Mouse (Mus musculus) inflammation-experienced regulatory T-cells, adult 6 months (primary cell): ENCODE results near the gene Pithd1. TPM values are rescaled to one million over a fixed set of nuclear protein-coding genes. Genes with fewer than 3 reads are reported as not detected.

Experiments
- ATAC-seq: one replicate; pipeline ENCODE4 v1.8.0; 2017
- polyA plus RNA-seq, 3 experiments: library from polyadenylated mRNA; unstranded; fragments of 100-300 nt; shearing (Covaris generic); gene quantifications; one replicate each; pipeline ENCODE4 v1.2.1; 2017

Pithd1 gene
- polyA plus RNA-seq, 3 experiments from 2014 or later, result 8.3 to 16.7 (median 9.8) TPM

DNA sequence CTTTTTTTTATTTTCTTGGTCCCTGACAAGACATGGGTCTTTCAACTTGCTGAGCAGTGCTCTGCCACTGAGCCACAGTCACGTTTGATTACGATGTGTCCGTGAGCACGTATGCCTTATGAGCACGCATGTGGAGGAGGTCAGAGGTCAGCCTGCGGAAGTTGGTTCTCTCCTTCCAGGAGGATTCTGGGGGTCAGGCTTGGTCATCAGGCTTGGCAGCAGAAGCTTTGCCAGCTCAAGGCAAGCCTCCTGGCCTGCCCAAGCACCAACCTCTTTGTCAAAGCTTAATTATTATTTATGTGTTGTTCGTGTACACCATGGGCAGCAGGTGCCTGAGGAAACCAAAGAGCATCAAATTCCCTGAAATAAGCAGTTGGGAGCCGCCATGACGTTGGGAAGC lies 58.7 kb downstream of the Pithd1 start:
- ATAC-seq, result no peak

DNA sequence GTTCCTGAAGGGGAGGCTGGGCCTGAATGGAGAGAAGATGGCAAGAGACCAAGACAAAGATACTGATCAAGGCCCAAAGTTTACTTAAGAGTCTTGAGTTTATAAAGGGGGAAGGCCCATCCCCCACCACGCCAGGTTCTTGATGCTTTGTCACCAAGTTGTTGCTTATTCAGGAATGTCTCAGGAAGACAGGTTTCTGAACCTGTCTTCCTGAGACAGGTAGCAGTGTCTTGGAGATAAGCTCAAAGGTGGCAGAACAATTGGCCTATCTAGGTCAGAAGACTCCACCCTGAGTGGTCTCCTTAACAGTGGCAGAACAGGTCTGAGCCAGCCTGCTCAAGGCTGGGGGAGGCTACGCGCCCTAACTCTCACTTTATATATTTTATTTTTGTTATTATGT lies 60.2 kb downstream of the Pithd1 start:
- no peak for ATAC-seq

DNA sequence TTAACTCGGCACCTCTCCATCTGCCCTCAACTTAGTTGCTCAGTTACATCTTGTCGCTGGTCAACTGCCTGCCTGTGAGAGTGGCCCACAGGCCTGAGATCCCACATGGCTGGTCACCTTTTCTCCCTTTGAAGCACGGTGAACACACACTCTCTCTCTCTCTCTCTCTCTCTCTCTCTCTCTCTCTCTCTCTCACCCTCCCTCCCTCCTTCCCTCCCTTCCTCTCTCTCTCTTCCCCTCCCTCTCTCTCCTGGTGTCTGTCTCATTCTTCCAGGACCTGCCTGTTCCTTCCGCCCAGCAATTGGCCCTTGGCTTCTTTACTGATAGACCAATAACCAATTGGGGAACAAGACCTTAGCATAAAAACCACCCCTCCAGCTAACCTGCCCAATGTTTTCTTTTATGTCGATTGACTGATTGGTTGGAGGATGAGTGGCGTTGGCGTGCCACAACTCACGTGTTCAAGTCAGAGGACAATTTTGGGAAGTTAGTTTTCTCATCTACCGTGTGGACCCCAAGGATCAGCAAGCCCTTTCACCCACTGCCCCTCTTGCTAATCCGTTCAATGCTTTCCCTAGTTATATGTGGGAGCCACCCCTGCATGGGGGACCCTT lies 60.8 kb downstream of the Pithd1 start:
- ATAC-seq, result no peak

Other genes with a start within 250 kb of the Pithd1 start
- not detected for gene Myom3, start 227.5 kb downstream of the Pithd1 start, polyA plus RNA-seq
- 100 to 1,000 TPM; 184 to 209 (median 207) TPM for gene Srsf10, start 131.5 kb downstream of the Pithd1 start, polyA plus RNA-seq
- 100 to 1,000 TPM; 177 to 235 (median 211) TPM for gene Pnrc2, start 113.4 kb downstream of the Pithd1 start, polyA plus RNA-seq
- 1 to 10 TPM; 1.9 to 8.0 (median 7.0) TPM for gene Cnr2, start 91.9 kb downstream of the Pithd1 start, polyA plus RNA-seq
- gene Fuca1, start 66.5 kb downstream of the Pithd1 start, polyA plus RNA-seq, result 100 to 1,000 TPM in 1 of 3 experiments, 10 to 100 TPM in 2; 81.7 to 101 (median 98.9) TPM
- 10 to 100 TPM; 70.5 to 83.4 (median 77.2) TPM for gene Hmgcl, start 40.8 kb downstream of the Pithd1 start, polyA plus RNA-seq
- 10 to 100 TPM; 14.2 to 26.3 (median 19.0) TPM for gene Gale, start 23.5 kb downstream of the Pithd1 start, polyA plus RNA-seq
- gene Lypla2, start 14.6 kb downstream of the Pithd1 start, polyA plus RNA-seq, result 10 to 100 TPM; 61.2 to 78.8 (median 65.5) TPM
- gene Eloa, start 34.5 kb upstream of the Pithd1 start, polyA plus RNA-seq, result 10 to 100 TPM; 47.2 to 77.0 (median 56.2) TPM
- 1,000 to 10,000 TPM in 2 of 3 experiments, 100 to 1,000 TPM in 1; 855 to 1,337 (median 1,209) TPM for gene Rpl11, start 66.2 kb upstream of the Pithd1 start, polyA plus RNA-seq
- gene Id3, start 156.2 kb upstream of the Pithd1 start, polyA plus RNA-seq, result 100 to 1,000 TPM; 125 to 343 (median 290) TPM
- gene E2f2, start 185.1 kb upstream of the Pithd1 start, polyA plus RNA-seq, result 10 to 100 TPM; 15.0 to 44.4 (median 16.8) TPM
- under 1 TPM in 1 of 3 experiments, not detected in 2; 0.16 TPM for gene Asap3, start 219.1 kb upstream of the Pithd1 start, polyA plus RNA-seq